20 mouse cellular contexts compared by ENCODE assay signal in the genomic region with DNA sequence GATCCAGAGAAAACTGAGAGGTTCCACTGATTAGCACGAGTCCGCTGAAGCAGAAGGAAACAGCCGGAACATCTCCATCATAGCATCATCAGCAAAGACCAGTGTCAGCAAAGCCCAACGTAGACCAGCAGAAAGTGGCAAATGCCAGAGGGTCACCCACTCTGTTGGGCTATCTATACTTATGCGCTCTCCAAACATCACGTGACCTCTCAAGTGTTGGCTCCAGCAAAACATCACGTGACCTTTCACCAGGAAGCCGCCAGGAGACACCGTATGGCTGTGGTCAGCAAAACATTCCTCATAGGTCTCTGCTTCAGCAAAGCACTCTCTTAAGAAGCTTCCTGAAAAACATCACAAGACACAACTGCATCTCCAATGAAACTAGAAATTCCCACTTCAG. TPM values are rescaled to one million over a fixed set of nuclear protein-coding genes. Genes with fewer than 3 reads are reported as not detected.
DNase-seq lines count a peak whose midpoint lies in the region; ATAC-seq and TF ChIP-seq lines count a peak whose summit lies in the region.
"Had no signal": no experiment of that assay in that cellular context is flagged by ENCODE, and none has a peak within 500 bp of the region (broad histone marks: within the 10 kb centered on the region; RNA-seq: fewer than 3 reads in every experiment).

No protein-coding gene starts in this region.

- peaks cover 56% of the 10 kb centered on the region for H3K4me1 ChIP-seq in hindbrain, embryonic 12.5 days
- peaks cover 12% of the 10 kb centered on the region for H3K4me1 ChIP-seq in hindbrain, postnatal 0 days (ENCODE audit: insufficient read depth, low read length)
- H3K4me1 ChIP-seq in midbrain, embryonic 13.5 days (replicated peaks) = peaks cover 46% of the 10 kb centered on the region
- H3K4me1 ChIP-seq in midbrain, embryonic 16.5 days (ENCODE audit: control insufficient read depth, insufficient read depth, low read length) = peaks cover 28% of the 10 kb centered on the region
- peaks cover 17% of the 10 kb centered on the region for H3K4me1 ChIP-seq in lung, embryonic 15.5 days

- H3K27me3 ChIP-seq in hindbrain, embryonic 12.5 days = no peaks in the 10 kb centered on the region
- no peaks in the 10 kb centered on the region for H3K27me3 ChIP-seq in hindbrain, postnatal 0 days (ENCODE audit: insufficient read depth, low read length)
- no peaks in the 10 kb centered on the region for H3K27me3 ChIP-seq in midbrain, embryonic 13.5 days
- no peaks in the 10 kb centered on the region for H3K27me3 ChIP-seq in midbrain, embryonic 16.5 days (ENCODE audit: control insufficient read depth, insufficient read depth, low read depth, low read length)
- peaks cover 20% of the 10 kb centered on the region; the same call in 1 of the 2 replicates for H3K27me3 ChIP-seq in lung, embryonic 15.5 days

- no peaks in the 10 kb centered on the region for H3K36me3 ChIP-seq in hindbrain, embryonic 12.5 days
- H3K36me3 ChIP-seq in hindbrain, postnatal 0 days (ENCODE audit: insufficient read depth, low read length) = no peaks in the 10 kb centered on the region
- H3K36me3 ChIP-seq in midbrain, embryonic 13.5 days = no peaks in the 10 kb centered on the region
- no peaks in the 10 kb centered on the region for H3K36me3 ChIP-seq in midbrain, embryonic 16.5 days (ENCODE audit: control insufficient read depth, insufficient read depth, low read length)
- H3K36me3 ChIP-seq in lung, embryonic 15.5 days = no peaks in the 10 kb centered on the region

- no peaks in the 10 kb centered on the region for H3K9me3 ChIP-seq in hindbrain, embryonic 12.5 days (replicated peaks)
- H3K9me3 ChIP-seq in hindbrain, postnatal 0 days (ENCODE audit: low read length) = no peaks in the 10 kb centered on the region
- no peaks in the 10 kb centered on the region for H3K9me3 ChIP-seq in midbrain, embryonic 13.5 days
- H3K9me3 ChIP-seq in midbrain, embryonic 16.5 days (replicated peaks; ENCODE audit: control insufficient read depth, low read length, poor library complexity, severe bottlenecking) = no peaks in the 10 kb centered on the region
- no peaks in the 10 kb centered on the region for H3K9me3 ChIP-seq in lung, embryonic 15.5 days

- peak overlapping the region; percentile 100; the same call in 1 of the 2 replicates for H3K27ac ChIP-seq in hindbrain, embryonic 12.5 days
- H3K27ac ChIP-seq in hindbrain, postnatal 0 days = no peak overlapping the region
- H3K27ac ChIP-seq in midbrain, embryonic 13.5 days = peak overlapping the region; percentile 100; the same call in 1 of the 2 replicates
- H3K27ac ChIP-seq in midbrain, embryonic 16.5 days (ENCODE audit: low read length) = no peak overlapping the region
- H3K27ac ChIP-seq in lung, embryonic 15.5 days = no peak overlapping the region

- H3K4me2 ChIP-seq in hindbrain, embryonic 12.5 days (replicated peaks) = no peak overlapping the region
- no peak overlapping the region for H3K4me2 ChIP-seq in hindbrain, postnatal 0 days (ENCODE audit: low read depth, low read length)
- H3K4me2 ChIP-seq in midbrain, embryonic 13.5 days (replicated peaks) = no peak overlapping the region
- H3K4me2 ChIP-seq in midbrain, embryonic 16.5 days (ENCODE audit: low read length) = no peak overlapping the region
- no peak overlapping the region for H3K4me2 ChIP-seq in lung, embryonic 15.5 days
- H3K4me2 ChIP-seq: heart, embryonic 11.5 days had no signal

- no peak for DNase-seq in hindbrain, postnatal 0 days (ENCODE audit: low spot score)
- DNase-seq in yolk sac, embryonic 10.5 days (ENCODE audit: low spot score) = peak; percentile 48
- no peak for DNase-seq in adrenal gland, postnatal 14 days
- DNase-seq in cerebellum, postnatal 14 days = no peak
- DNase-seq: adrenal gland, postnatal 25 days; cerebellum, adult 9-11 months; gastrocnemius, postnatal 14 days; heart, postnatal 36 days; kidney, adult 11 months; kidney, postnatal 14 days; thymus, adult 2 months had no signal

- H3K9ac ChIP-seq in hindbrain, embryonic 12.5 days = no peak overlapping the region
- no peak overlapping the region for H3K9ac ChIP-seq in hindbrain, postnatal 0 days (replicated peaks; ENCODE audit: low read length)
- no peak overlapping the region for H3K9ac ChIP-seq in midbrain, embryonic 13.5 days (replicated peaks)
- no peak overlapping the region for H3K9ac ChIP-seq in midbrain, embryonic 16.5 days (ENCODE audit: low read depth, low read length)
- H3K9ac ChIP-seq in lung, embryonic 15.5 days = no peak overlapping the region

- no peak for ATAC-seq in hindbrain, embryonic 12.5 days (ENCODE audit: low FRiP score)
- ATAC-seq in hindbrain, postnatal 0 days = no peak
- ATAC-seq in midbrain, embryonic 13.5 days = no peak
- no peak for ATAC-seq in midbrain, embryonic 16.5 days
- ATAC-seq in lung, embryonic 15.5 days (ENCODE audit: borderline replicate concordance, extremely low read depth, low FRiP score, low TSS enrichment) = peak; percentile 49; the same call in 1 of the 2 replicates

- H3K4me3 ChIP-seq in hindbrain, embryonic 12.5 days = no peak overlapping the region
- no peak overlapping the region for H3K4me3 ChIP-seq in hindbrain, postnatal 0 days (ENCODE audit: low read length)
- H3K4me3 ChIP-seq in midbrain, embryonic 13.5 days (replicated peaks) = no peak overlapping the region
- no peak overlapping the region for H3K4me3 ChIP-seq in midbrain, embryonic 16.5 days (ENCODE audit: low read depth, low read length)
- H3K4me3 ChIP-seq in lung, embryonic 15.5 days = no peak overlapping the region

- TF ChIP-seq CTCF in hindbrain, postnatal 0 days (IDR thresholded peaks at IDR 0.05; ENCODE audit: low read depth) = no peak

- 82% methylated on average over 9 of the region's 9 CpGs for WGBS in hindbrain, embryonic 12.5 days
- WGBS in hindbrain, postnatal 0 days = 83% methylated on average over 9 of the region's 9 CpGs
- 94% methylated on average over 9 of the region's 9 CpGs for WGBS in midbrain, embryonic 13.5 days
- WGBS in midbrain, embryonic 16.5 days = 94% methylated on average over 9 of the region's 9 CpGs
- WGBS in lung, embryonic 15.5 days = 36% methylated on average over 9 of the region's 9 CpGs

RNA-seq across cellular contexts. Expression of a gene that starts 30.6 kb away (rescaled TPM):
- polyA plus RNA-seq in hindbrain, embryonic 12.5 days (2016; fragmentation: Nextera tagmentation; extraction: Ambion mirVana) = 56.5 and 60.7 TPM in 2 replicates
- 6.3 and 12.6 TPM in 2 replicates for total RNA-seq in hindbrain, postnatal 0 days (2014; rRNA removed)
- polyA plus RNA-seq in hindbrain, postnatal 0 days (2015; fragmentation: Nextera tagmentation; extraction: Ambion mirVana) = 26.4 and 28.1 TPM in 2 replicates
- 14.8 and 19.7 TPM in 2 replicates for polyA plus RNA-seq in midbrain, embryonic 13.5 days (2015; fragmentation: Nextera tagmentation; extraction: Ambion mirVana)
- 14.8 and 16.3 TPM in 2 replicates for polyA plus RNA-seq in midbrain, embryonic 16.5 days (2015; fragmentation: Nextera tagmentation; extraction: Ambion mirVana)
- polyA plus RNA-seq in lung, embryonic 15.5 days (2015; fragmentation: Nextera tagmentation; extraction: Ambion mirVana) = 134 and 138 TPM in 2 replicates
- 39.8 and 43.7 TPM in 2 replicates for total RNA-seq in adrenal gland, postnatal 14 days (2021)
- total RNA-seq: neutrophil, adult 5-6 weeks had no signal

RNA-seq across cellular contexts. Expression of a gene that starts 36.0 kb away (rescaled TPM):
- 98.8 and 98.9 TPM in 2 replicates for polyA plus RNA-seq in hindbrain, embryonic 12.5 days (2016; fragmentation: Nextera tagmentation; extraction: Ambion mirVana)
- 44.9 and 56.5 TPM in 2 replicates for total RNA-seq in hindbrain, postnatal 0 days (2014; rRNA removed)
- 77.1 and 87.8 TPM in 2 replicates for polyA plus RNA-seq in hindbrain, postnatal 0 days (2015; fragmentation: Nextera tagmentation; extraction: Ambion mirVana)
- polyA plus RNA-seq in midbrain, embryonic 13.5 days (2015; fragmentation: Nextera tagmentation; extraction: Ambion mirVana) = 103 and 104 TPM in 2 replicates
- 80.6 and 85.7 TPM in 2 replicates for polyA plus RNA-seq in midbrain, embryonic 16.5 days (2015; fragmentation: Nextera tagmentation; extraction: Ambion mirVana)
- polyA plus RNA-seq in lung, embryonic 15.5 days (2015; fragmentation: Nextera tagmentation; extraction: Ambion mirVana) = 65.8 and 67.2 TPM in 2 replicates
- total RNA-seq in adrenal gland, postnatal 14 days (2021) = 48.6 and 49.9 TPM in 2 replicates

RNA-seq across cellular contexts. Expression of a gene that starts 47.6 kb away (rescaled TPM):
- 0.53 and 1.5 TPM in 2 replicates for polyA plus RNA-seq in hindbrain, embryonic 12.5 days (2016; fragmentation: Nextera tagmentation; extraction: Ambion mirVana)
- 0.10 and 0.75 TPM in 2 replicates for total RNA-seq in hindbrain, postnatal 0 days (2014; rRNA removed)
- polyA plus RNA-seq in hindbrain, postnatal 0 days (2015; fragmentation: Nextera tagmentation; extraction: Ambion mirVana) = 0.19 and 0.71 TPM in 2 replicates
- 0.10 TPM in 1 of 2 replicates, not detected in the other for polyA plus RNA-seq in midbrain, embryonic 13.5 days (2015; fragmentation: Nextera tagmentation; extraction: Ambion mirVana)
- 0.24 and 0.51 TPM in 2 replicates for polyA plus RNA-seq in midbrain, embryonic 16.5 days (2015; fragmentation: Nextera tagmentation; extraction: Ambion mirVana)
- 38.2 and 40.1 TPM in 2 replicates for polyA plus RNA-seq in lung, embryonic 15.5 days (2015; fragmentation: Nextera tagmentation; extraction: Ambion mirVana)
- 0.37 TPM in 1 of 2 replicates, not detected in the other for total RNA-seq in adrenal gland, postnatal 14 days (2021)
- total RNA-seq: gastrocnemius, postnatal 14 days; layer of hippocampus, postnatal 25 days; left cerebral cortex, postnatal 36 days had no signal
- polyA plus RNA-seq: frontal cortex, adult 2 months had no signal

RNA-seq across cellular contexts. Expression of a gene that starts 50.5 kb away (rescaled TPM):
- 82.8 and 88.2 TPM in 2 replicates for polyA plus RNA-seq in hindbrain, embryonic 12.5 days (2016; fragmentation: Nextera tagmentation; extraction: Ambion mirVana)
- 91.4 and 92.8 TPM in 2 replicates for total RNA-seq in hindbrain, postnatal 0 days (2014; rRNA removed)
- 67.2 and 69.0 TPM in 2 replicates for polyA plus RNA-seq in hindbrain, postnatal 0 days (2015; fragmentation: Nextera tagmentation; extraction: Ambion mirVana)
- 67.8 and 69.0 TPM in 2 replicates for polyA plus RNA-seq in midbrain, embryonic 13.5 days (2015; fragmentation: Nextera tagmentation; extraction: Ambion mirVana)
- 79.1 and 81.8 TPM in 2 replicates for polyA plus RNA-seq in midbrain, embryonic 16.5 days (2015; fragmentation: Nextera tagmentation; extraction: Ambion mirVana)
- polyA plus RNA-seq in lung, embryonic 15.5 days (2015; fragmentation: Nextera tagmentation; extraction: Ambion mirVana) = 62.5 and 65.0 TPM in 2 replicates
- 362 and 371 TPM in 2 replicates for total RNA-seq in adrenal gland, postnatal 14 days (2021)

Comparison
In these comparisons a context has a peak if more than half of its experiments do, and no peak if none do; other contexts are left out.
1. H3K27ac ChIP-seq: peak in hindbrain, embryonic 12.5 days (single experiment) and midbrain, embryonic 13.5 days (single experiment); none in hindbrain, postnatal 0 days (single experiment), midbrain, embryonic 16.5 days (single experiment) and lung, embryonic 15.5 days (single experiment).
2. RNA of a gene that starts 47.6 kb away (polyA plus RNA-seq): 38.2 to 40.1 TPM in lung, embryonic 15.5 days; 0.53 to 1.5 TPM in hindbrain, embryonic 12.5 days, 0.19 to 0.71 TPM in hindbrain, postnatal 0 days, 0.24 to 0.51 TPM in midbrain, embryonic 16.5 days and 0.10 TPM in midbrain, embryonic 13.5 days; every median in the first group is over 10 times any median in the second.